Comparison of ENCODE assay signal across 13 mouse cellular contexts in genomic region chr6:72378510-72379234, GRCm38 (mm10). TPM values are rescaled to one million over a fixed set of nuclear protein-coding genes. Genes with fewer than 3 reads are reported as not detected.
DNase-seq lines count a peak whose midpoint lies in the region; ATAC-seq and TF ChIP-seq lines count a peak whose summit lies in the region.
"Had no signal": no experiment of that assay in that cellular context is flagged by ENCODE, and none has a peak within 500 bp of the region (broad histone marks: within the 10 kb centered on the region; RNA-seq: fewer than 3 reads in every experiment).

No protein-coding gene starts in this region.

- peak overlapping the region; percentile 82; the same call in 1 of the 2 replicates for H3K27ac ChIP-seq in kidney, adult 2 months (ENCODE audit: insufficient read depth, low read depth, low read length)
- H3K27ac ChIP-seq in neural tube, embryonic 13.5 days (replicated peaks) = no peak overlapping the region
- no peak overlapping the region for H3K27ac ChIP-seq in neural tube, embryonic 15.5 days (replicated peaks)
- H3K27ac ChIP-seq: midbrain, embryonic 12.5 days had no signal

- no peak for ATAC-seq in erythroblast, adult 5-6 weeks (replicated peaks; ENCODE audit: low FRiP score, poor library complexity, severe bottlenecking)
- no peak for ATAC-seq in neural tube, embryonic 13.5 days (ENCODE audit: low read depth)
- ATAC-seq in neural tube, embryonic 15.5 days (ENCODE audit: low FRiP score) = no peak
- ATAC-seq in activated CD4-positive, CD25-positive, alpha-beta regulatory T cell, adult 4 months = no peak
- ATAC-seq: forebrain, postnatal 0 days; hindbrain, postnatal 0 days had no signal

- TF ChIP-seq POLR2A in kidney, adult 2 months (IDR thresholded peaks at IDR 0.05; ENCODE audit: low read depth, low read length) = no peak

- no peak for TF ChIP-seq CTCF in kidney, adult 2 months (conservative IDR thresholded peaks at IDR 0.05; ENCODE audit: insufficient read depth, insufficient read length, low read depth, low read length)

- no peak for DNase-seq in kidney, adult 2 months
- DNase-seq in kidney, adult 11 months = no peak
- DNase-seq in urinary bladder, adult 18-20 months (ENCODE audit: low spot score in 2 of 2) = no peak
- DNase-seq: adrenal gland, postnatal 14 days; forebrain, postnatal 0 days; gastrocnemius, postnatal 36 days had no signal

- H3K27me3 ChIP-seq in erythroblast, embryonic 14.5 days (ENCODE audit: control insufficient read depth) = no peaks in the 10 kb centered on the region
- H3K27me3 ChIP-seq in kidney, adult 2 months (replicated peaks; ENCODE audit: control insufficient read depth, insufficient read depth, low read length) = no peaks in the 10 kb centered on the region
- peaks cover 37% of the 10 kb centered on the region for H3K27me3 ChIP-seq in neural tube, embryonic 13.5 days
- H3K27me3 ChIP-seq in neural tube, embryonic 15.5 days (replicated peaks) = peaks cover 28% of the 10 kb centered on the region

- peak overlapping the region; percentile 61 for H3K4me2 ChIP-seq in neural tube, embryonic 13.5 days
- H3K4me2 ChIP-seq in neural tube, embryonic 15.5 days = no peak overlapping the region
- H3K4me2 ChIP-seq: midbrain, embryonic 12.5 days had no signal

- no peak overlapping the region for H3K9ac ChIP-seq in neural tube, embryonic 13.5 days
- H3K9ac ChIP-seq in neural tube, embryonic 15.5 days (replicated peaks) = no peak overlapping the region
- H3K9ac ChIP-seq: forebrain, postnatal 0 days; midbrain, embryonic 12.5 days had no signal

- peak overlapping the region; percentile 95 for H3K4me3 ChIP-seq in erythroblast, embryonic 14.5 days (replicated peaks)
- 0 out of 2 replicates have a peak overlapping the region, but pooled peaks have one; percentile 2 for H3K4me3 ChIP-seq in kidney, adult 2 months (ENCODE audit: insufficient read depth, low read depth, low read length)
- H3K4me3 ChIP-seq in neural tube, embryonic 13.5 days = no peak overlapping the region
- H3K4me3 ChIP-seq in neural tube, embryonic 15.5 days (replicated peaks) = no peak overlapping the region
- H3K4me3 ChIP-seq: midbrain, embryonic 12.5 days had no signal

- H3K4me1 ChIP-seq in erythroblast, embryonic 14.5 days (ENCODE audit: control insufficient read depth) = peaks cover 86% of the 10 kb centered on the region
- H3K4me1 ChIP-seq in kidney, adult 2 months (ENCODE audit: control insufficient read depth, insufficient read depth, low read length) = peaks cover 6% of the 10 kb centered on the region; the same call in 1 of the 2 replicates
- H3K4me1 ChIP-seq in neural tube, embryonic 13.5 days (replicated peaks) = peaks cover 9% of the 10 kb centered on the region
- H3K4me1 ChIP-seq in neural tube, embryonic 15.5 days = peaks cover 6% of the 10 kb centered on the region; the same call in 1 of the 2 replicates

- WGBS in kidney, adult 2 months = 81% methylated on average over 8 of the region's 8 CpGs
- 87% methylated on average over 8 of the region's 8 CpGs for WGBS in neural tube, embryonic 13.5 days
- WGBS in neural tube, embryonic 15.5 days = 87% methylated on average over 8 of the region's 8 CpGs

- H3K36me3 ChIP-seq in erythroblast, embryonic 14.5 days (ENCODE audit: control insufficient read depth) = peaks cover 58% of the 10 kb centered on the region
- H3K36me3 ChIP-seq in kidney, adult 2 months (ENCODE audit: control insufficient read depth, insufficient read depth, low read length) = no peaks in the 10 kb centered on the region
- H3K36me3 ChIP-seq in neural tube, embryonic 13.5 days = no peaks in the 10 kb centered on the region
- H3K36me3 ChIP-seq in neural tube, embryonic 15.5 days = no peaks in the 10 kb centered on the region
- H3K36me3 ChIP-seq: midbrain, embryonic 12.5 days had no signal

- H3K9me3 ChIP-seq in erythroblast, embryonic 14.5 days (ENCODE audit: control insufficient read depth, low read length) = no peaks in the 10 kb centered on the region
- H3K9me3 ChIP-seq in neural tube, embryonic 13.5 days = no peaks in the 10 kb centered on the region
- no peaks in the 10 kb centered on the region for H3K9me3 ChIP-seq in neural tube, embryonic 15.5 days (replicated peaks)
- H3K9me3 ChIP-seq: midbrain, embryonic 12.5 days had no signal

RNA-seq across cellular contexts. Expression of gene Vamp5, which starts 1.6 kb away (rescaled TPM):
- polyA plus RNA-seq in erythroblast, embryonic 14.5 days (2012) = 6.0 and 6.1 TPM in 2 replicates
- total RNA-seq in erythroblast, adult 5-6 weeks (2015; ENCODE audit: low replicate concordance) = 55.7 and 57.1 TPM in 2 replicates
- 9.5 and 21.2 TPM in 2 replicates for total RNA-seq in erythroblast, adult 5-6 weeks (2017; ENCODE audit: low replicate concordance)
- polyA plus RNA-seq in kidney, adult 2 months (2012; rRNA removed) = 48.7 and 60.1 TPM in 2 replicates
- 19.8 and 24.1 TPM in 2 replicates for polyA plus RNA-seq in neural tube, embryonic 13.5 days (2015; fragmentation: Nextera tagmentation; extraction: Ambion mirVana)
- polyA plus RNA-seq in neural tube, embryonic 15.5 days (2015; fragmentation: Nextera tagmentation; extraction: Ambion mirVana) = 20.4 and 25.7 TPM in 2 replicates
- polyA plus RNA-seq in activated CD4-positive, CD25-positive, alpha-beta regulatory T cell, adult 4 months (2017; shearing (Covaris generic)) = 10 to 100 TPM; 62.3 to 81.8 TPM

RNA-seq across cellular contexts. Expression of gene Vamp8, which starts 11.8 kb away (rescaled TPM):
- 22.8 and 33.5 TPM in 2 replicates for polyA plus RNA-seq in erythroblast, embryonic 14.5 days (2012)
- 68.5 and 70.1 TPM in 2 replicates for total RNA-seq in erythroblast, adult 5-6 weeks (2015; ENCODE audit: low replicate concordance)
- 91.4 and 102 TPM in 2 replicates for total RNA-seq in erythroblast, adult 5-6 weeks (2017; ENCODE audit: low replicate concordance)
- 368 and 453 TPM in 2 replicates for polyA plus RNA-seq in kidney, adult 2 months (2012; rRNA removed)
- polyA plus RNA-seq in neural tube, embryonic 13.5 days (2015; fragmentation: Nextera tagmentation; extraction: Ambion mirVana) = 28.9 and 29.7 TPM in 2 replicates
- polyA plus RNA-seq in neural tube, embryonic 15.5 days (2015; fragmentation: Nextera tagmentation; extraction: Ambion mirVana) = 19.1 and 52.7 TPM in 2 replicates
- 100 to 1,000 TPM; 382 to 404 TPM for polyA plus RNA-seq in activated CD4-positive, CD25-positive, alpha-beta regulatory T cell, adult 4 months (2017; shearing (Covaris generic))

RNA-seq across cellular contexts. Expression of gene Rnf181, which starts 11.9 kb away (rescaled TPM):
- polyA plus RNA-seq in erythroblast, embryonic 14.5 days (2012) = 14.4 and 15.6 TPM in 2 replicates
- 37.1 and 51.6 TPM in 2 replicates for total RNA-seq in erythroblast, adult 5-6 weeks (2015; ENCODE audit: low replicate concordance)
- 44.0 and 47.3 TPM in 2 replicates for total RNA-seq in erythroblast, adult 5-6 weeks (2017; ENCODE audit: low replicate concordance)
- 176 and 192 TPM in 2 replicates for polyA plus RNA-seq in kidney, adult 2 months (2012; rRNA removed)
- 140 and 148 TPM in 2 replicates for polyA plus RNA-seq in neural tube, embryonic 13.5 days (2015; fragmentation: Nextera tagmentation; extraction: Ambion mirVana)
- 145 and 147 TPM in 2 replicates for polyA plus RNA-seq in neural tube, embryonic 15.5 days (2015; fragmentation: Nextera tagmentation; extraction: Ambion mirVana)
- polyA plus RNA-seq in activated CD4-positive, CD25-positive, alpha-beta regulatory T cell, adult 4 months (2017; shearing (Covaris generic)) = 100 to 1,000 TPM; 110 TPM

RNA-seq across cellular contexts. Expression of gene Tmem150a, which starts 23.4 kb away (rescaled TPM):
- 0.32 and 0.44 TPM in 2 replicates for polyA plus RNA-seq in erythroblast, embryonic 14.5 days (2012)
- 1.5 TPM in 1 of 2 replicates, not detected in the other for total RNA-seq in erythroblast, adult 5-6 weeks (2015; ENCODE audit: low replicate concordance)
- total RNA-seq in erythroblast, adult 5-6 weeks (2017; ENCODE audit: low replicate concordance) = 1.4 TPM in 1 of 2 replicates, not detected in the other
- 171 and 189 TPM in 2 replicates for polyA plus RNA-seq in kidney, adult 2 months (2012; rRNA removed)
- polyA plus RNA-seq in neural tube, embryonic 13.5 days (2015; fragmentation: Nextera tagmentation; extraction: Ambion mirVana) = 16.5 and 21.4 TPM in 2 replicates
- 21.2 and 21.5 TPM in 2 replicates for polyA plus RNA-seq in neural tube, embryonic 15.5 days (2015; fragmentation: Nextera tagmentation; extraction: Ambion mirVana)
- under 1 TPM in 1 of 2 experiments, not detected in 1; 0.45 TPM for polyA plus RNA-seq in activated CD4-positive, CD25-positive, alpha-beta regulatory T cell, adult 4 months (2017; shearing (Covaris generic))

RNA-seq across cellular contexts. Expression of gene 0610030E20Rik, which starts 31.6 kb away (rescaled TPM):
- polyA plus RNA-seq in erythroblast, embryonic 14.5 days (2012) = 0.74 and 1.3 TPM in 2 replicates
- 9.2 and 11.5 TPM in 2 replicates for total RNA-seq in erythroblast, adult 5-6 weeks (2015; ENCODE audit: low replicate concordance)
- 8.8 and 15.0 TPM in 2 replicates for total RNA-seq in erythroblast, adult 5-6 weeks (2017; ENCODE audit: low replicate concordance)
- 15.1 and 15.2 TPM in 2 replicates for polyA plus RNA-seq in kidney, adult 2 months (2012; rRNA removed)
- polyA plus RNA-seq in neural tube, embryonic 13.5 days (2015; fragmentation: Nextera tagmentation; extraction: Ambion mirVana) = 16.7 and 19.3 TPM in 2 replicates
- 15.4 and 19.2 TPM in 2 replicates for polyA plus RNA-seq in neural tube, embryonic 15.5 days (2015; fragmentation: Nextera tagmentation; extraction: Ambion mirVana)
- 10 to 100 TPM; 18.1 to 20.8 TPM for polyA plus RNA-seq in activated CD4-positive, CD25-positive, alpha-beta regulatory T cell, adult 4 months (2017; shearing (Covaris generic))

Comparison
In these comparisons a context has a peak if more than half of its experiments do, and no peak if none do; other contexts are left out.
1. H3K4me3 ChIP-seq: peak in erythroblast, embryonic 14.5 days (single experiment) and kidney, adult 2 months (single experiment); none in neural tube, embryonic 13.5 days (single experiment) and neural tube, embryonic 15.5 days (single experiment).